Mouse (Mus musculus) CH12F3 (cell line): ENCODE results near the gene Lrrc8e.
"Not testable (repeated sequence)": the region's sequence is repeated elsewhere in the genome, so short reads cannot be mapped to it uniquely, and the experiment has no call there.

Experiments used
- in situ Hi-C: fragments of 300-500 bp; cut with MboI; formaldehyde crosslinking; loops from 2 replicates; pipeline ENCODE4 v1.14.3; 2020; ENCODE audit warnings: low sequenced_read_pairs

Gene Lrrc8e

DNA sequence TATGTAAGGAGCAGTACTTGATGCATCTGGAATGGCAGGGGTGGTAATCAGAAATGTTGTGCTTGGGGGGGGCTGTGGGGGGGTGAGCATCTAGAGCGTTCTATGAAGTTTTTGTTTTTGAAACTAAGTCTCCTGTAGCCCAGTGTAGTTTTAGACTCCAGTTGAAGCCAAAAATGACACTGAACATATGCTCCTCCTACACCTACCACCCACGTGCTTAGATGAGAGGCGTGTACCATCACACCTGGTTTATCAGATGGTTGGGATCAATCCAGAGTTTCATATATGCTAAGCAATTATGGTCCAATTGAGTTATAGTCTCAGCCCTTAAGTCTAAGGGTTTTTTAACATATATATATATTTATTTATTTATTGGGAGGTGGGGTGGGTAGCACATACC is 7.0 kb upstream of the Lrrc8e start:
- in situ Hi-C loops: no loop called here

DNA sequence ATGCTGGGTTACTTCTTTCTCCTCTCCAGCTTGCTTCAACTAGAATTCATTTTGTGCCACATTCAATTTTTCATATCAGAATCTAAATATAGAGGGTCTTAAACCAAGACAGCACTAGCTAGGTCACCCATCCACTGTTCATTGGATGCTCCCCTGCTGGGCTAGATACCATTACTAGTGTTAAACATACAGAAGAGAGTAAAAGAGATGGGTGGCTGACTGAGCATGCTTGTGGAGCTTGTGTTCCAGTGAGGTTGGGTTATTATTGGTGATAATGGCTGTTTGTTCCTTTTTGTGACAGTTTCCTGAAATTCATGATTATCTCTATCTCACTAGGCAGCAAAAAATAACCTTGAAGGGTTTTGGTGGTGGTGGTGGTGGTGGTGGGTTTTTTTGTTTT is 4.6 kb upstream of the Lrrc8e start:
- in situ Hi-C loops: no loop called here

- in situ Hi-C loops: no loop called here
Measured at GRCm38 (mm10) chr8:4226323-4226722, 304 bp upstream of the Lrrc8e start.

GRCm38 (mm10) chr8:4227919-4228318 is 1.3 kb downstream of the Lrrc8e start:
- in situ Hi-C loops: no loop called here

GRCm38 (mm10) chr8:4229784-4230183 is 3.2 kb downstream of the Lrrc8e start:
- in situ Hi-C loops: no loop called here

DNA sequence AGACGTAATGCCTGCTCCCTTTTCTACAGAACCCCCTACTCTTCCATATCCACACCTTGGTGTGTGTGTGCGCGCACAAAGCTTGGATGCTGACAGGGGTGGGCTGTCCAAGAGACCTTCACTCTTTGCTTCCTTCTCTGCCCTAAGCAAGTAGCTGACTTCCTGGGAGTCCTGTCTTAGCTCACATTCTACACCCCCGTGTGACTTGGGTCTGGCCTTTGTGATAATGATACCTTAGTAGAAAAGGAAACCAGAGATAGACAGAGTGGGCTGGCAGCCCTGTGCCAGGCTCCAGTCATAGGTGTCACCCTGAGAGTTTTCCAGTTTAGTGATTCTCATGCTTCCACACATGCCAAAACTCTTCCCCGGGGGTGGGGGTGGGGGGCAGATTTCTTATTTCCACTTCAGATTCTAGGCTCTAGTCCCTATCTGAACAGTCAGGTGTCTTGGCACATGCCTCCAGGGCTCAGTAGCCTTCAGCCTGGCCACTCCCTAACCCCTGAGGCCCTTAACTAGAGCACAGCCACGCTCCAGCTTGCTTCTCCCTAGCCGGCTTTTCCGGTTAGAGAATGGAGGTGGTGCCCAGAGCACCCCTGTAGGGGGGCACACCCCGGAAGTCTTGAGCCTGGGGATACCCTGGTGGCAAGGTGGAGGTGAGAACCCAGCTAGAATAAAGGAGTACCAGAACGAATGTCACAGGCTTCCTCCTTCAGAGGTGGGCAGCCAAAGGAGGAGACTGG is 4.2 kb downstream of the Lrrc8e start:
- in situ Hi-C loops: no loop called here

DNA sequence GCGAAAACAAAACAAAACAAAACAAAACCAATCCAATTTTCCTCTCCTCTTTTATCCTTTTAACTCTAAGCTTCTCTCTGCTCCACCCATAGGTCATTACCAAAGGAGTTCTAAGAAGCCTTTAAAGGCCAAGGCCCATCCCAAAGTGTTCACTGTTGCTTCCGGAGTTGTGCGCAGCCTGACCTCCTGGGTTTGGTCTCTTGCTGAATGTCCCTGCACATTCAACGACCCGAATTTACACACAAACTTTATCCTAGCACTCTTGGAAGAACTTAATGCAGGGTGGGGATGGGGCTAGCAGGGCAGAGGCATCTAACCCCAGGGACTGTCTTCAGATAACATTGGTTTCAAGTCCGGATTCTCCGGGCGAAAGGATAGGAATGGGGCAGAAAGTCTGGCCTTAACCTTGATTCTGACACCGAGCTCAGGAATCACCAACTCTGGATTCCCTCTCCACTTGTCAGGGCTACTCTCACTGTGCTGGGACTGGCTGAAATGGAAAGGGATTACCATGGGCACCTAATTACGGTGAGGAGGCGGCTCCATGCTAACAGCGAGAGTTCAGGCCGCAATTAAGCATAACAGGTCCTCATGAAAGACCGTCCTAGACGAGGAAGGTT is 11.3 kb downstream of the Lrrc8e start:
- in situ Hi-C loops: no loop called here

- in situ Hi-C loops: no loop called here
Measured at GRCm38 (mm10) chr8:4238434-4239192, 12.0 kb downstream of the Lrrc8e start, which contains the start of the genes Map2k7 and Gm49320. Gene Map2k7, plus strand, starts transcription at chr8:4238740. Gene Gm49320, plus strand, starts transcription at chr8:4238865.

DNA sequence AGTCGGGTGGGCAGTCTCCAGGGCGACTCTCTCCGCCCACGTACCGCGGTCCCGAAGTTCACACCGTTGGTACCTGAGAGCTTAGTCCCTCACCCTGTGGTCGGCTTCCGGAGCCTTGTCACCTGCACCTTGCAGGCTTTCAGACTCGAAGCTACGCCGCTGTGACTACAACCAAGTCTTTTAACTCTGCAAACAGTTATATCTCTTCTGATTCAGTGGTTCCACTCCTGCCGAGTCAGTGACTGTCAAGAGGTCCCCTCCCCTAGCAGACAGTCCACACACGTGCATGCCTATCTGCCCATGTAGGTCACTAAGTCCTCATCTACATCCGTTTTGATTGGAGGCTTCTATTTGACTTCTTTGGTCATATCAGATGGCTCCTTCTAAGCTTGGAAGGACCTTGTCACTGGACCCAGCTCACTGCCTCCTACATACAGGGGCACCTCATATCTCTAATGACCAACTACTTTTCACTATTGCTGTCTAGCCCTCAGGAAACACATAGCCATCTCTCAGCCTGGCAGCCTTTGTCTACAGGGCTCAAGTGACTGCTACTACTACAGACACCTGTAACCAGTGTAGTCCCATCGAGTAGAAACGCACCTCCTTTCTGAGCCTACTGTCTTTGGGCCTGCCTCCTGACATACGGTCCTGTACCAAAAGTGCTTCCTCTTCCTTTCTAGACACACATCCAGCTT is 12.7 kb downstream of the Lrrc8e start:
- in situ Hi-C loops: no loop called here

DNA sequence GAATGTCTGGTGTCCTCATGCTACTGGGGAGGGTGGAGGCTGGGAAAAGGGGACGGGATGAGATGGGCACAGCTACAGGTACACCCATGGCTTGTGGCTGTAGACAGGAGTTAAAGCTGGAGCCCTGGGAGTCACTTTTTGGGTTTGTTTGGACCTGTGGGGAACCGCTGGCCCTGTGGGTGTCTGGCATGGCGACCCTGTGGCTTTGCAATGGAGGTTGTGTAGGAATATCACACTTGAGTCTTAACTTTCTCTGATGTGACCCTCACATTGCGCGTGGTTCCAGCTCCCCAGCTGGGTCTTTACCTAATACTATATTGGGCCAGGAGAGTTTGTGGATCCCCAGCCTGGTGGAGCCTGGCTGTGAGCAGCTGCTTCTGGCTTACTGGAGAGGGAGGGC is 18.4 kb downstream of the Lrrc8e start:
- in situ Hi-C loops: no loop called here

- in situ Hi-C loops: no loop called here
Measured at GRCm38 (mm10) chr8:4245737-4246136, 19.1 kb downstream of the Lrrc8e start.

- in situ Hi-C loops: no loop called here
Measured at GRCm38 (mm10) chr8:4247241-4247640, 20.6 kb downstream of the Lrrc8e start.

- in situ Hi-C loops: no loop called here
Measured at GRCm38 (mm10) chr8:4247951-4248540, 21.4 kb downstream of the Lrrc8e start, which contains the start of gene Tgfbr3l. Gene Tgfbr3l, plus strand, starts transcription at chr8:4248214.

- in situ Hi-C loops: no loop called here
Measured at GRCm38 (mm10) chr8:4249213-4249612, 22.6 kb downstream of the Lrrc8e start.

DNA sequence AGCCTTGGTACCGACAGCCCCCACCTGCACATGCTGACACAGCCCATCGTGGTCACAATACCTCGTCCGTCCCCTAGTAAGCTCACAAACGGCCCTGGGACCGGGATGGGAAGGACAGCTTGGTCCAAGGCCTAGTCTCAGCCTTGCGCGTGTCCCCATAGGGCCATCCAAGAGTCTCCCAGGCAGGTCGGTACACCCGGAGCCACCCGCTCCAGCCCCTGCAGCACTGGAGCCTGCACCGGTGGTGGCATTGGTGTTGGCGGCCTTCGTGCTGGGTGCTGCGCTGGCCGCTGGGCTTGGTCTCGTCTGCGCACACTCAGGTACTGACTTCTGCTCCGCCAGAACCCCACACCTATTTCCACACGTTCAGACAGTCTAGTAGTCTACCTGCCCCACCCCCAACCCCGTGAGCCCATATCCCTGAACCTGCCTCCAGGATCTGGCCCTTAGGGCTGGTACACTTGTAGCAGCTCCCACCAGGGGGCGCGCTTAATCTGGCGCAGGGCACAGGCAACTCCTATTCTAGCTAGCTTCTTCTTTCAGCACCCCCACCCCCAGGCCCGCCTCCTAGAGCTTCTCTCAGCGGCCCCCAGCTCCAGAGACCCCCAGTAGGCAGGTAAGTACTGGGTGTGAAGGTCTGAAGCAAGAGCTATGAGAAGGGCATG is 23.8 kb downstream of the Lrrc8e start:
- in situ Hi-C loops: no loop called here

GRCm38 (mm10) chr8:4252116-4252760 is 25.6 kb downstream of the Lrrc8e start:
- in situ Hi-C loops: no loop called here

DNA sequence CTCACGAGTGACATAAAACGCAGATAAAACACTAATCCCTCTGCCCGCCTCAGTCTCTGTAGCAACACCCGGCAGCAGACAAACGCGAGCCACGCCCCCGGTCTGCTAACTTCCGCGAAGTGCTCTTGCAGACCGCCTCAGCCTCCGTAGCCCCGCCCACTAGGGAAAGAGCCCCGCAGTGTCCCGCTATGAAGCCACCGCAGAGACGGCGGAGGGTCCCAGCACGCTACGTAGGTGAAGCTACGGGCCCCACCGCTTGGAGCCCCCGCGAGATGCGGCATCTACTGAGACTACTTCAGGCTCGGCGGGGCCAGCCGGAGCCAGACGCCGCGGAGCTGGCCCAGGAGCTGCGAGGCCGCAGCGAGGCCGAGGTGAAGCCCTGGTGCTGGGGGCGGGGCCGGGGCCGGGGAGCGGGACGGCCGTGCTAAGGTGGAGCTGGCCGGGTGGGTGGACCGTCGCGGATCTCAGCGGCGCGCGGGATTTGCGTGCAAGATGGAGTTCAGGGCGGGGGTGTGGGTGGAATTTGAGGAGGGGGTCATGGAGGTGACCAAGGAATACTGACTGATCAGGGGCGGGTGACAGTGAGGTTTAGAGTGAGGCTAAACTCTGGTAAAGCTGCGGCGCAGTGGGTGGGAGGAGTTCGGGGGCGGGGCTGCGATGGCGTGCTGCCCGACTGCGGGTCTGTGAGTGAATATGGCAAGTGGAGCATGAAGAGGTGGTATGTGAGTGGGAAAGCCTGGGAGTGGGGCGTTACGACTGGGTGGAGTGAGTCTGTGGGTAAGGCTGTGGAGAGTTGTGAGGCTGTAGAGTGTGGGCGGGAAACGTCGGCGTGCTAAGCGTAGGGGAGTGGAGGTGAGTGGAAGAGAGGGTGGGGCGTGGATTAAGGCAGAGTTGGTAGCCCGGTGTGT is 26.6 kb downstream of the Lrrc8e start, which contains the start of gene Snapc2:
Gene Snapc2 (plus strand): TSS at position 147 of the 908 bp plus-strand sequence.
- in situ Hi-C loops: no loop called here

GRCm38 (mm10) chr8:4254001-4254400 is 27.4 kb downstream of the Lrrc8e start:
- in situ Hi-C loops: no loop called here

DNA sequence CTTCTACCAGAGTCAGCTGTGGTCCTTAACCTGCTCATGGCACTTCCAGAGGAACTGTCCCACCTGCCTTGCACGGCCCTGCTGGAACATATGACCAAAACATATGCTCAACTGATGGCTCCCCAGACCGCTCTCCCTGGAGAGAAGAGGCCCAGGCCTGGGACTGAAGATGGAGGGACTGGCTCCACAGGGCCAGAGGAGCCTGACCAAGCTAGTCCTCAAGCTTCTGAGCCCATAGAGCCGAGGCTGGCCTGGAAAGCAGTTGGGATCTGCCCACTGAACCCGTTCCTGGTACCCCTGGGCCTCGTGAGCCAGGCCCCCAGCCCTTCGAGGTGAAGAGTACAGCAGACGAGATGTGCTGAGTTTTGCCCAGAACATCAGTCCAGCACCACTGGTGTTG is 28.8 kb downstream of the Lrrc8e start:
- in situ Hi-C loops: not testable (repeated sequence)
